Mouse (Mus musculus): Measurements from ENCODE around the gene Wdr1.

- no peak for TF ChIP-seq GATA1 (IDR thresholded peaks at IDR 0.05; ENCODE audit: borderline replicate concordance, low read length)
- TF ChIP-seq FLI1 (IDR thresholded peaks at IDR 0.05; ENCODE audit: low read length), result no peak
Observed at GRCm38 (mm10) chr5:38561426-38562024, 1.5 kb downstream of the Wdr1 start.
